Mouse (Mus musculus): Measurements from ENCODE around the gene Spaar.

DNA sequence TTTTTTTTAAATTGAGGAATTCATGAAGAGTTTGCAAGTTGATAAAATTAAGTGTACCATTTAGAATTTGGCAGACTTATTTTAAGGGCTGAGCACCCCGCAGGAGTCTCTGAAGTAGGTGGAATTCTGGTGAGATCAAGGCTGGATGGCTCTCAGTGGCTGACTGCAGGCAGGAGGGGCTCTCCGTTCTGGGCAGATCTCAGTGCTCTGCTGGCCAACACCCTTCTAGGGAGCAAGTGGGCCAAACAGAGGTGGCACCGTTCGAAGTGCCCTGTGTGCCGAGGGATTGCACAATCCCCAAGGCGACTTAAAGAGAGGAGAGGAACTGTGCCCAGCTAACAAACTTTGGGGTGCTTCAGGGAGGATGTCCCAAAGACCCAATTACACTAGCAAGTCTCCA is 20.0 kb upstream of the Spaar start, which contains the start of gene Olfr71:
- no peak for TF ChIP-seq GATA1 (IDR thresholded peaks at IDR 0.05; ENCODE audit: low read length)
- TF ChIP-seq TAL1 (IDR thresholded peaks at IDR 0.05; ENCODE audit: low read length): no peak
